Mouse (Mus musculus): ENCODE data around the gene Vmn1r179.
"Not testable (repeated sequence)": the region's sequence is repeated elsewhere in the genome, so short reads cannot be mapped to it uniquely, and the experiment has no call there.

Vmn1r179 gene

DNA sequence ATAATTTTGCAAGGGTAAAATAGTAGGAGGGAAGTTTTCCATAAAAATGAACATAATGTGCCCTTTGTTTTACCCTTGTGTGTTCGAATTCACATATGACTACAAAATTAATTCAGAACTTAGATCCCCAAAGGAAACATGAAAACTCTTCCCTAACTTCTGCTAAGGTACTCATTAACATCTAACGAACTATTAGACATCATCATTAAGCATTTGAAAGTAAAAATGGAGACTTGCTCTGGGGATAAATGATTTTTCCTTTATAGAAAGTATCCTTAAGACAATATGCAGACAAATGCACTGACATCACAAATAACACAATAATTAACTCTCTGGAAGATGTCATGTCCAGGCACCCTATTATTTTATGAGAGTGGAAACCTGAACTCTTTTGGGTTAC, at the start of gene Vmn1r179:
Vmn1r179 (plus strand) TSS at position 301 of the 400 bp plus-strand sequence.
- DNase-seq (ENCODE audit: low spot score), result no peak

DNA sequence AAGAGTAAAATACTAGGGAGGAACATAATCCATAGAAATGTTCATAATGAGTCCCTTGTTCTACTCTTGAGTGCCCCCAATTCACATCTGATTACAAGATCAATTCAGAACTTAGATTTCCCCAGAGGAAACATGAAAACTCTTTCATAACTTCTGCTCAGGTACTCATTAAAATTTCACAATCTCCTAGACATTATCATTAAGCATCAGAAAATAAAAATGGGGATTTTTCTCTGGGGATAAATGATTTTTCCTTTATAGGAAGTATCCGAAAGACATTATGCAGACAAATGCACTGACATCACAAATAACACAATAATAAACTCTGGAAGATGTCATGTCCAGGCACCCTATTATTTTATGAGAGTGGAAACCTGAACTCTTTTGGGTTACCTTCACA, 35.1 kb upstream of the Vmn1r179 start, which contains the start of gene Vmn1r178:
Vmn1r178 (plus strand) TSS at position 301 of the 400 bp plus-strand sequence.
- no peak for DNase-seq (ENCODE audit: low spot score)

DNA sequence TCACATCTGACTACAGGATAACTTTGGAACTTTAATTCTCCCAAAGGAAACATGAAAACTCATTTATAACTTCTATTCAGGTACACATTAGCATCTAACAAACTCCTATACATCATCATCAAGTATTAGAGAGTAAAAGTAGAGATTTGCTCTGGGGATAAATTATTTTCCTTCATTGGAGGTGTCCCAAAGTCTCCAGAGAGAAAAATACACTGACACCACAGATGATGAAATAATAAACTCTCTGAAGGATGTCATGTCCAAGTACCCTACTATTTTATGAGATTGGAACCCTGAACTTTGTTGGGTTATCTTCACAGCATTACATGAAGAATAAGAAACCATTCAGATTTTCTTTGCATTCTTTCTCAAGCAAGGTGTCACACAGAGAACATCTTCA, 23.6 kb downstream of the Vmn1r179 start, which contains the start of gene Vmn1r180:
Vmn1r180 (plus strand) TSS at position 301 of the 400 bp plus-strand sequence.
- no peak for DNase-seq (ENCODE audit: low spot score)

DNA sequence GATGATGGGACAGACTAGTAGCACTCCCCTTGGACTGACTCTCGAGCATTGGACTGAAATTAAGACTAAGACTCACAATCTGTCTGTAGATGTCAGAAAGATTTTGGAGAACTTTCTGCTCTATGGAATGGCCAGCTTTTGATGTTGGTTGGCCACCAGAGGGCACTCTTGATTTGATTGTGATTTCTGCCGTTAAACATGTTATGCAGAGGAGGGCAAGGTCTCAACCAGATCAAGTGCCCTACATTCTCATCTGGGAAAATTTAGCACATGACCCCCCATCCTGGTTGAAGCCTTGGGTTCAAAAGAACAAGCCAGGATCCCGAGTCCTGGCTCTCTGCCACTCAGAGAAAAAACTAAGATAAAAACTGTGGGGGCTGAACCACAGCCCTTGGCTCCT, 41.3 kb downstream of the Vmn1r179 start:
- not testable (repeated sequence) for DNase-seq (ENCODE audit: low spot score)

DNA sequence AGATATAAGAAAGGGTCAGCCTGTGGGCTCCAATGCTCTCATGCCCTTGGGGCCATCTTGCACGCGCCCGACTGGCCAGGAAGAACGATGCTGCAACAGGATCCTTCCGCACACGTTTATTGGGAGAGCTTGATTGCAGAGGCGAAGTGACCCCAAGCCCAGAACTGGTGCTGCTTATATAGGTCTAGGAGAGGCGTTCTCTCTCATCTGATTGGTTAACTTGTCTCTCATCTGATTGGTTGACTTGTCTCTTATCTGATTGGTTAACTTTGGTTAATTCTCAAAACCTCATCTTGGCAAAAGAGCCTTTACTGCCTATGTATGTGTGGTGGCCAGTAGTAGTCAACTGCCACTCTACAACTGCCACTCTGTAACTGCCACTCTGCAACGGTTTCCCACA, 47.5 kb downstream of the Vmn1r179 start, which contains the start of gene Vmn1r181:
Vmn1r181 (plus strand) TSS at position 301 of the 400 bp plus-strand sequence.
- DNase-seq (ENCODE audit: low spot score), result not testable (repeated sequence)

All from yolk sac, embryonic 10.5 days (tissue).